In genomic region chr1:163310023-163310754, GRCm38 (mm10) we compare ENCODE assay signal across 11 mouse cellular contexts. TPM values are rescaled to one million over a fixed set of nuclear protein-coding genes. Genes with fewer than 3 reads are reported as not detected.
DNase-seq lines count a peak whose midpoint lies in the region; ATAC-seq and TF ChIP-seq lines count a peak whose summit lies in the region.
"Had no signal": no experiment of that assay in that cellular context is flagged by ENCODE, and none has a peak within 500 bp of the region (broad histone marks: within the 10 kb centered on the region; RNA-seq: fewer than 3 reads in every experiment).

No protein-coding gene starts in this region.

- TF ChIP-seq CTCF in heart, postnatal 0 days (IDR thresholded peaks at IDR 0.05; ENCODE audit: low read depth) = no peak

- H3K27ac ChIP-seq in heart, postnatal 0 days (ENCODE audit: low read depth) = no peak overlapping the region
- peak overlapping the region; percentile 68 for H3K27ac ChIP-seq in brown adipose tissue, adult 24 weeks (replicated peaks; ENCODE audit: low read depth, low read length)
- peak overlapping the region; percentile 98 for H3K27ac ChIP-seq in embryonic facial prominence, embryonic 15.5 days (replicated peaks)
- peak overlapping the region; percentile 100 for H3K27ac ChIP-seq in limb, embryonic 11.5 days (replicated peaks; ENCODE audit: low read depth, low read length)
- H3K27ac ChIP-seq: kidney, postnatal 0 days; macrophage had no signal

- H3K9ac ChIP-seq in heart, postnatal 0 days (replicated peaks; ENCODE audit: low read depth, low read length) = no peak overlapping the region
- H3K9ac ChIP-seq in embryonic facial prominence, embryonic 15.5 days = peak overlapping the region; percentile 52
- peak overlapping the region; percentile 100 for H3K9ac ChIP-seq in limb, embryonic 11.5 days (ENCODE audit: low read length)

- TF ChIP-seq EP300 in heart, postnatal 0 days (IDR thresholded peaks at IDR 0.05; ENCODE audit: low read depth) = no peak

- no peak for DNase-seq in heart, postnatal 0 days (ENCODE audit: low spot score)
- no peak for DNase-seq in heart, postnatal 25 days (ENCODE audit: low spot score)
- DNase-seq in limb, embryonic 11.5 days (ENCODE audit: low spot score) = no peak
- DNase-seq in ovary, postnatal 36 days (ENCODE audit: low spot score) = no peak
- no peak for DNase-seq in thymus, postnatal 25 days

- intact Hi-C loops in heart, postnatal 25 days (cut with DNase I) = loop anchor here (5.0 kb wide), 1 partner anchor 92 kb away; the partner anchor contains the start of gene Gorab

- H3K27me3 ChIP-seq in heart, postnatal 0 days (ENCODE audit: control insufficient read depth, insufficient read depth, low read length) = peaks cover 47% of the 10 kb centered on the region
- peaks cover 11% of the 10 kb centered on the region; the same call in 1 of the 2 replicates for H3K27me3 ChIP-seq in embryonic facial prominence, embryonic 15.5 days
- H3K27me3 ChIP-seq in limb, embryonic 11.5 days (ENCODE audit: control insufficient read depth, insufficient read depth, low read length) = no peaks in the 10 kb centered on the region

- no peak for ATAC-seq in heart, postnatal 0 days (ENCODE audit: insufficient read depth, low read depth)
- no peak for ATAC-seq in embryonic facial prominence, embryonic 15.5 days (ENCODE audit: insufficient number of reproducible peaks, low FRiP score, low TSS enrichment, low read depth)
- no peak for ATAC-seq in limb, embryonic 11.5 days (ENCODE audit: insufficient number of reproducible peaks, low FRiP score, low TSS enrichment, low read depth)
- ATAC-seq in erythroblast, adult 5-6 weeks (replicated peaks; ENCODE audit: low FRiP score, poor library complexity, severe bottlenecking) = no peak
- ATAC-seq: activated CD4-positive, CD25-positive, alpha-beta regulatory T cell, adult 4 months had no signal

- 42% methylated on average over 8 of the region's 8 CpGs for whole genome bisulfite sequencing in heart, postnatal 0 days
- 15% methylated on average over 8 of the region's 8 CpGs for WGBS in embryonic facial prominence, embryonic 15.5 days
- 3% methylated on average over 8 of the region's 8 CpGs for WGBS in limb, embryonic 11.5 days

- H3K4me1 ChIP-seq in heart, postnatal 0 days (ENCODE audit: control insufficient read depth, insufficient read depth) = peaks cover 15% of the 10 kb centered on the region; the same call in 1 of the 2 replicates
- H3K4me1 ChIP-seq in brown adipose tissue, adult 24 weeks (ENCODE audit: control insufficient read depth, insufficient read depth, insufficient read length, low read length) = no peaks in the 10 kb centered on the region
- peaks cover 34% of the 10 kb centered on the region for H3K4me1 ChIP-seq in embryonic facial prominence, embryonic 15.5 days
- H3K4me1 ChIP-seq in limb, embryonic 11.5 days (ENCODE audit: control insufficient read depth, insufficient read depth, low read length) = peaks cover 13% of the 10 kb centered on the region

- no peaks in the 10 kb centered on the region for H3K36me3 ChIP-seq in heart, postnatal 0 days (replicated peaks; ENCODE audit: control insufficient read depth, insufficient read depth, low read length)
- H3K36me3 ChIP-seq in embryonic facial prominence, embryonic 15.5 days = no peaks in the 10 kb centered on the region
- H3K36me3 ChIP-seq in limb, embryonic 11.5 days (ENCODE audit: control insufficient read depth, insufficient read depth, low read length) = no peaks in the 10 kb centered on the region; the same call in 1 of the 2 replicates

- H3K4me2 ChIP-seq in heart, postnatal 0 days (ENCODE audit: low read depth, low read length) = peak overlapping the region; percentile 94; the same call in 1 of the 2 replicates
- H3K4me2 ChIP-seq in embryonic facial prominence, embryonic 15.5 days (replicated peaks) = peak overlapping the region; percentile 70
- peak overlapping the region; percentile 80 for H3K4me2 ChIP-seq in limb, embryonic 11.5 days (ENCODE audit: low read depth, severe bottlenecking)

- H3K4me3 ChIP-seq in heart, postnatal 0 days (ENCODE audit: low read depth, low read length) = peak overlapping the region; percentile 11; the same call in 1 of the 2 replicates
- H3K4me3 ChIP-seq in brown adipose tissue, adult 24 weeks (ENCODE audit: insufficient read depth, low read depth, low read length) = peak overlapping the region; percentile 26
- H3K4me3 ChIP-seq in embryonic facial prominence, embryonic 15.5 days (replicated peaks) = peak overlapping the region; percentile 68
- H3K4me3 ChIP-seq in limb, embryonic 11.5 days (ENCODE audit: low read depth, low read length) = peak overlapping the region; percentile 99

- no peaks in the 10 kb centered on the region for H3K9me3 ChIP-seq in heart, postnatal 0 days (replicated peaks; ENCODE audit: control insufficient read depth, low read length)
- no peaks in the 10 kb centered on the region for H3K9me3 ChIP-seq in embryonic facial prominence, embryonic 15.5 days (replicated peaks)
- H3K9me3 ChIP-seq in limb, embryonic 11.5 days (ENCODE audit: control insufficient read depth, low read length) = no peaks in the 10 kb centered on the region

RNA-seq across cellular contexts. Expression of gene Prrx1, which starts 3.3 kb away (rescaled TPM):
- total RNA-seq in heart, postnatal 0 days (2014; rRNA removed; ENCODE audit: low replicate concordance) = 7.1 and 10.3 TPM in 2 replicates
- polyA plus RNA-seq in heart, postnatal 0 days (2015; fragmentation: Nextera tagmentation; extraction: Ambion mirVana) = 10.5 and 10.9 TPM in 2 replicates
- total RNA-seq in heart, postnatal 25 days (2021) = 10 to 100 TPM; 32.7 to 35.6 TPM
- polyA plus RNA-seq in brown adipose tissue, adult 24 weeks (2012; ENCODE audit: insufficient read depth, insufficient read length, missing spikeins) = 10.2 and 10.3 TPM in 2 replicates
- polyA plus RNA-seq in embryonic facial prominence, embryonic 15.5 days (2015; fragmentation: Nextera tagmentation; extraction: Ambion mirVana) = 98.5 and 110 TPM in 2 replicates
- 193 and 199 TPM in 2 replicates for polyA plus RNA-seq in limb, embryonic 11.5 days (2014; fragmentation: Nextera tagmentation; extraction: Ambion mirVana)
- total RNA-seq in erythroblast, adult 5-6 weeks (2015; ENCODE audit: low replicate concordance) = not detected in 2 replicates
- total RNA-seq in erythroblast, adult 5-6 weeks (2017; ENCODE audit: low replicate concordance) = not detected in 2 replicates

Comparison
In these comparisons a context has a peak if more than half of its experiments do, and no peak if none do; other contexts are left out.
1. H3K4me3 ChIP-seq: peak in every context shown above with its lines; median percentile 99 in limb, embryonic 11.5 days; 68 in embryonic facial prominence, embryonic 15.5 days; 26 in brown adipose tissue, adult 24 weeks; 11 in heart, postnatal 0 days.